Comparison of ENCODE assay signal across 16 mouse cellular contexts in genomic region chr10:44347549-44348172, GRCm38 (mm10).
"Had no signal": no experiment of that assay in that cellular context is flagged by ENCODE, and none has a peak within 500 bp of the region (broad histone marks: within the 10 kb centered on the region; RNA-seq: fewer than 3 reads in every experiment).

No protein-coding gene starts in this region.

- H3K27me3 ChIP-seq: liver, embryonic 15.5 days; lung, embryonic 15.5 days; megakaryocyte, embryonic 14.5 days; midbrain, embryonic 13.5 days; midbrain, embryonic 15.5 days; neural tube, embryonic 12.5 days had no signal

- H3K9ac ChIP-seq: liver, embryonic 15.5 days; liver, postnatal 0 days; lung, embryonic 15.5 days; midbrain, embryonic 13.5 days; midbrain, embryonic 15.5 days; neural tube, embryonic 12.5 days had no signal

- H3K27ac ChIP-seq: liver, embryonic 15.5 days; lung, embryonic 15.5 days; macrophage; midbrain, embryonic 15.5 days; neural tube, embryonic 12.5 days had no signal

- ATAC-seq: liver, postnatal 0 days; lung, postnatal 0 days; midbrain, embryonic 13.5 days had no signal

- H3K4me3 ChIP-seq: liver, embryonic 15.5 days; lung, embryonic 15.5 days; megakaryocyte, embryonic 14.5 days; midbrain, embryonic 13.5 days; midbrain, embryonic 15.5 days; neural tube, embryonic 12.5 days had no signal

- DNase-seq: liver, postnatal 0 days; lung, adult 2 months; lung, postnatal 14 days; lung, postnatal 36 days; right cerebral cortex, postnatal 14 days; thymus, adult 18-20 months; thymus, postnatal 14 days; thymus, postnatal 36 days had no signal

- H3K36me3 ChIP-seq: midbrain, embryonic 13.5 days; midbrain, embryonic 15.5 days; neural tube, embryonic 12.5 days had no signal

- H3K4me1 ChIP-seq: midbrain, embryonic 13.5 days; midbrain, embryonic 15.5 days; neural tube, embryonic 12.5 days had no signal

- H3K9me3 ChIP-seq: liver, embryonic 15.5 days; lung, embryonic 15.5 days; midbrain, embryonic 13.5 days; midbrain, embryonic 15.5 days; neural tube, embryonic 12.5 days had no signal

- H3K4me2 ChIP-seq: liver, embryonic 15.5 days; lung, embryonic 15.5 days; midbrain, embryonic 13.5 days; midbrain, embryonic 15.5 days; neural tube, embryonic 12.5 days had no signal
